Mouse (Mus musculus) forebrain, embryonic 11.5 days (tissue): Measurements from ENCODE around the gene Tead1. TPM values are rescaled to one million over a fixed set of nuclear protein-coding genes. Genes with fewer than 3 reads are reported as not detected.

Experiments
- ATAC-seq: fragments of 200-750 bp; cut with Nextera tagmentation; replicated peaks from 2 replicates; pipeline ENCODE4 v1.8.0; 2017; ENCODE audit warnings: moderate TSS enrichment; ENCODE audit not compliant: low FRiP score
- DNase-seq: peaks from one replicate; pipeline ENCODE4 v3.0.0-alpha.2; 2017; ENCODE audit warnings: low spot score
- H3K27ac ChIP-seq: fragments of 300-500 bp; sonication (generic); 2 replicates; pipeline ENCODE4 v1.5.1; 2014; ENCODE audit warnings: low read depth, low read length
- H3K27me3 ChIP-seq: fragments of 300-500 bp; sonication (generic); 2 replicates; pipeline ENCODE4 v1.6.1; 2014; ENCODE audit warnings: mild to moderate bottlenecking, low read length, mixed read lengths; ENCODE audit not compliant: control insufficient read depth, insufficient read depth
- H3K36me3 ChIP-seq: fragments of 300-500 bp; sonication (generic); 2 replicates; pipeline ENCODE4 v1.6.1; 2014; ENCODE audit warnings: mild to moderate bottlenecking, low read length, moderate library complexity, mixed read lengths; ENCODE audit not compliant: control insufficient read depth, insufficient read depth
- H3K4me1 ChIP-seq: fragments of 300-500 bp; sonication (generic); replicated peaks from 2 replicates; pipeline ENCODE4 v1.6.1; 2014; ENCODE audit warnings: low read length, mixed read lengths; ENCODE audit not compliant: control insufficient read depth, insufficient read depth
- H3K4me2 ChIP-seq: fragments of 300-500 bp; sonication (generic); 2 replicates; pipeline ENCODE4 v1.6.1; 2014; ENCODE audit warnings: low read depth, mild to moderate bottlenecking, low read length, moderate library complexity, mixed read lengths; ENCODE audit not compliant: severe bottlenecking
- H3K4me3 ChIP-seq: fragments of 300-500 bp; sonication (generic); 2 replicates; pipeline ENCODE4 v1.5.1; 2014; ENCODE audit warnings: low read depth, low read length
- H3K9ac ChIP-seq: fragments of 300-500 bp; sonication (generic); 2 replicates; pipeline ENCODE4 v1.6.1; 2014; ENCODE audit warnings: low read length
- H3K9me3 ChIP-seq: fragments of 300-500 bp; sonication (generic); 2 replicates; pipeline ENCODE4 v1.6.1; 2016; ENCODE audit warnings: low read length, mixed read lengths; ENCODE audit not compliant: control insufficient read depth
- whole genome bisulfite sequencing: fragments of 180-500 bp; shearing (Covaris S2); extraction: QIAGEN DNeasy Blood & Tissue Kit; methylation state at CpG from one replicate; pipeline ENCODE4 v1.1.7; 2014; 5-methylcytosine and 5-hydroxymethylcytosine counted together
- polyA plus RNA-seq: library from polyadenylated mRNA; unstranded; fragments of >200 nt; fragmentation: Nextera tagmentation; extraction: Ambion mirVana; gene quantifications from 2 replicates; pipeline ENCODE4 v1.2.1, GENCODE M21; 2014

The Tead1 gene
- polyA plus RNA-seq, 1 experiment from 2014 or later: 24.9 TPM

DNA sequence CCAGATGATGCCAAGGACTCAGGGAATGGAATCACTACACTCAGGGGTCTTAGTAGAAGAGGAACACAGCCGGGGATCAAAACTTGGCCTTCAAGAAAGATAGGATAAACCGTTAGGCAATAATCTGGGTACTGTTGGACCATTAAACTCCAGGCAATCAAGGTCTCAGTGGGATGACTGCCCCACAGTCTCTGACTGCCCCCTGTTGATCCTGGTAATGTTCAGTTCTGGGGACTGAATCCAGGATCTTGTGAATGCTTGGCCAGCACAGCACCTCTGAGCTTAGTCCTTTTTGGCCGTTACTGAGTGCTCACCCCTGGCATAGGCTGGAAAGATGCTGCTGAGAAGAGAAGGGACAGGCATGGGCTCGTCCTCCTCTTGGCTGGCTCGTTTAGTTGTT lies 34.4 kb downstream of the Tead1 start:
- DNase-seq (no peak), ATAC-seq (no peak)
- Histone ChIP-seq H3K4me2 (no peak overlapping the region), H3K27me3 (no peaks in the 10 kb centered on the region), H3K36me3 (no peaks in the 10 kb centered on the region), H3K4me3 (no peak overlapping the region), H3K4me1 (0 out of 2 replicates have a peak, but pooled peaks cover 2% of the 10 kb centered on the region), H3K27ac (no peak overlapping the region), H3K9ac (no peak overlapping the region), H3K9me3 (no peaks in the 10 kb centered on the region)
- WGBS: 69% methylated on average over 5 of the region's 5 CpGs

DNA sequence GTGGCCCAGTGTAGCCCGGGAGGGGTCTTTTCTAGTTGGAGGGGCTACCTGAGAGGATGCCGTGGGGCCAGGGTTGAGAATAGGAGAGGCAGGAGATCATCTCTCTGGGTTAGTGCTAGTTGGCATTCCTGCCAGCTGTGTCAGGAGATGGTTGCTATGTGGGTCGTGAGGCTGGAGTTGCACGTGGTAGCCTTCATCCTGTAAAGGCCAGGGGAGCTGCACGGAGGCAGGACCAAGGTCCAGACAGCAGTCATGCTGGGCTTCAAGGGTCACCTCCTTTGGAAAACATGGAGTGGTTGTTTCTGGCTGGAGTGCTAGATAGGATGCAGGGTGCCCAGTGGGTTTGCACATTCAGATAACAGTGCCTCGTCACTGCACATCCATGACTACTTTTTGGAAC lies 35.7 kb downstream of the Tead1 start:
- ATAC-seq (no peak), DNase-seq (no peak)
- peaks cover 8% of the 10 kb centered on the region; the same call in 1 of the 2 replicates for H3K4me1 ChIP-seq
- no peaks in the 10 kb centered on the region for H3K9me3 ChIP-seq
- 88% methylated on average over 6 of the region's 6 CpGs for WGBS
- H3K27me3 ChIP-seq: no peaks in the 10 kb centered on the region
- no peak overlapping the region for H3K4me2 ChIP-seq
- no peak overlapping the region for H3K9ac ChIP-seq
- no peaks in the 10 kb centered on the region for H3K36me3 ChIP-seq
- no peak overlapping the region for H3K4me3 ChIP-seq
- no peak overlapping the region for H3K27ac ChIP-seq

DNA sequence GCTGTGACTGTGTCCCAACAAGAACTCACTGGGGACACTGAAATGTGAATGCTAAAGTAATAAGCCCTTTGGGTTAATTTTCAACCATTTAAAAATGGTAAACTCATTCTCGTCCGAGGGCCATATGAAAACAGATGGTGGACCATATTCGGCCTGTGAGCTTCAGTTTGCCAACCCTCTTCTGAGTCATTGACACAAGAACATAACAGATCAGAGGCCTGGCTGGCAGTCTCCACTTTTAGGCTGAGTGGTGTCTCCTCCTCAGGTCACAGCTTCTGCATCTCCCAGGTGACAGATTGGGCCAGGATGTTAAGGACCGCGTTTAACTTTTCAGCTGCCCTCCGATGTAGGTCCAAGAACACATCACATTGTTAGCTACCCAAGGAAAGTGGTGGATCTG lies 37.6 kb downstream of the Tead1 start:
- 92% methylated on average over 6 of the region's 6 CpGs for whole genome bisulfite sequencing
- Histone ChIP-seq H3K4me1 (peaks cover 21% of the 10 kb centered on the region), H3K9ac (no peak overlapping the region), H3K27ac (no peak overlapping the region), H3K4me2 (no peak overlapping the region), H3K9me3 (no peaks in the 10 kb centered on the region), H3K27me3 (no peaks in the 10 kb centered on the region), H3K36me3 (no peaks in the 10 kb centered on the region), H3K4me3 (no peak overlapping the region)
- ATAC-seq (no peak), DNase-seq (no peak)

DNA sequence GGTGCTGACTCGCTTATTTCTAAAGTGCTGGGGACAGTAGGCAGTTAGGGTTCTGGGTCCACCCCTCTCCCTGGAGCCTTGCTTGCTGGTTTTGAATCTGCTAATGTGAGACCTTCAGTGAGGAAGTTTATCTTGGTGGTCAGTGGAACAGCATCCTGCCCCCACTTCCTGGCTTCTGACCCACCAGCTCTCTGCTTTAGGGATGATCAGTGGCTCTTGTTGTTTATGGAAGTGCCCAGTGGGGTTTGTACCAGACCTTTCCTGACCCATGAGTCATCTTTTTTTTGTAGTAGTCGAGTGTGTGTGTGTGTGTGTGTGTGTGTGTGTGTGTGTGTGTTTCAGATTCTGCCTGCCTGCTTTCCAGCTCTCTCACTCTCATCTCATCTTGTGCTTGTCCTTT lies 38.6 kb downstream of the Tead1 start:
- WGBS: 64% methylated on average over 2 of the region's 2 CpGs
- H3K27ac ChIP-seq: no peak overlapping the region
- H3K9me3 ChIP-seq: no peaks in the 10 kb centered on the region

DNA sequence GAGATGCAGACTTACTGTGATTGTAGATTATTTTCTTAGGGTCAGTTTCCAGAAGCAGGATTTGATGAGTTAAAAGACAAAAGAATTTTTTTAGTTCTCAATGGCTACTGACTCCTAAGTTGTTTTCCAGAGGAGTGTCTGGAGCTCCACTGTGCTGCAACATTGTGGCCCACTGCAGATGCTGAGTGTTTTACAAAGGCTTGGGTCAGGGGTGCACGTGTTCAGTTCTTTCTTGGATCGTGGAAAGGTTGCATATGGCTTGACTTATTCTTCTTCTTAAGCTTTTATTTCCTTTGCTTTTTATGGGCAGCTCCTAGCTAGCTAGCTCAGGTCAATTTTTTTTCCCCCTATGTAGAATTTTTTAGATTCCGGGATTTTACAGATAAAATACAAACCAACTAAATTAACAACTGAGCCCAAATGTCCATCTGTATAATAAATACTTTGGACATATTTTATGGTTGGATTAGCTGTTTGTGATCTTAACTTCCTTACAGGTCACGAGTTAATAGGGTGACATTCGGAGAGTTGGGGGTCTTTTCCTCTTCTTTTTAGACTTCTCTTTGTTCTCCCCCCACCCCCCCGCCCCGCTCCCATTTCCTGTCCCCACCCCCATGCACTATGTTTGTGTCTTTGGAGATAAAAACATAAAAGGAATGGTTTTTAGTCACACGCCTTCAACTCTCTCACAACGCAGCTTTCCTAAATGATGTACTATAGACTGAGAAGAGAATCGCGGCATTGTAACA lies 40.5 kb downstream of the Tead1 start:
- Histone ChIP-seq H3K9me3 (no peaks in the 10 kb centered on the region), H3K36me3 (no peaks in the 10 kb centered on the region), H3K4me1 (peaks cover 21% of the 10 kb centered on the region), H3K9ac (peak overlapping the region; percentile 48; the same call in 1 of the 2 replicates), H3K27ac (no peak overlapping the region), H3K27me3 (no peaks in the 10 kb centered on the region), H3K4me3 (no peak overlapping the region), H3K4me2 (no peak overlapping the region; the same call in 1 of the 2 replicates)
- no peak for DNase-seq
- 31% methylated on average over 11 of the region's 11 CpGs for WGBS
- ATAC-seq: no peak

More for the DNA sequence above, 38.6 kb downstream of the Tead1 start:
- no peak overlapping the region for H3K4me2 ChIP-seq
- no peaks in the 10 kb centered on the region for H3K36me3 ChIP-seq
- peaks cover 21% of the 10 kb centered on the region for H3K4me1 ChIP-seq
- no peaks in the 10 kb centered on the region for H3K27me3 ChIP-seq
- no peak for ATAC-seq
- H3K4me3 ChIP-seq: no peak overlapping the region
- no peak overlapping the region for H3K9ac ChIP-seq
- no peak for DNase-seq

DNA sequence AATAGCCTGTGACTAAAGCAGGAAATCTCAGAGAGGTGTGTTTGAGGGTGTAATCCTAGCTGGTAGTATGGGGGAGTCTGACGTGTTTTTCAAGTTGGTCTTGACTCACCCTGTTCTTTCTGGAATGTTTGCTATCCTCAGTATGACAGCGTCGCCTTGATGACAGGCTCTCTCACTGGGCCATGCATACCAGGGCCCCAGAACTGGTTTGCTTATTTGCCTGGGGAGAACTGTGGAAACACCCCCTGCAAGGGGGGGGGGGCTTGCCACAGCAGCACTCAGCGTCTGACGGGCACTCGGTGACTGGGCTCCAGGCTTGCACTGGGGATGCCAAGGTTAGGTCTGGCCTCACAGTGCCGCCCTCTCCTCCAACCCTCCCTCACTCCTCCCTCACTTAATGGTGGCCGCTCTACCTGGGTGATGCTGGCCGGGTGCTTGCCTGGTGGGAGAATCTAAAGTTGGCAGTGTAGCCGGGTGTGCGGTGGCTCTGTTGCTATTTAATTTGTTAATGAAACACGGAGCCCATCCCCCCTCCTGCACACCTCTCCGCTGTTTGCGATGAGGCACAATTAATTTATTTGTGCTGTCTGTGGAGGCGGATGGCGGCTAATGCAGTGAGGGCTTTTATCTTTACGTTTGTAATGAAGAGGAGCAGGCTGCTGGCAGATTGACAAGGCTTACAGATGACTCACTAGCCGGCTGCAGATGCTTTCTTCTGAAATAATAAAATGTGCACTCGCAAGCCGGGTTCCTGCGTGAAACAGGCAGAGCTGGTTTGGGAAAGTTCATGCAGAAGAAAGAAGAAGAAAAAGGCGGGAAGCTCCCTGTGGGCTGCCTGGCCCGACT lies 41.2 kb downstream of the Tead1 start:
- H3K27ac ChIP-seq: peak overlapping the region; percentile 66
- peak; percentile 59 for DNase-seq
- ATAC-seq: peak; percentile 57
- no peaks in the 10 kb centered on the region for H3K36me3 ChIP-seq
- H3K27me3 ChIP-seq: no peaks in the 10 kb centered on the region
- peaks cover 21% of the 10 kb centered on the region for H3K4me1 ChIP-seq
- peak overlapping the region; percentile 48 for H3K9ac ChIP-seq
- 18% methylated on average over 23 of the region's 23 CpGs for WGBS
- no peak overlapping the region for H3K4me3 ChIP-seq
- H3K4me2 ChIP-seq: peak overlapping the region; percentile 32; the same call in 1 of the 2 replicates
- H3K9me3 ChIP-seq: no peaks in the 10 kb centered on the region

DNA sequence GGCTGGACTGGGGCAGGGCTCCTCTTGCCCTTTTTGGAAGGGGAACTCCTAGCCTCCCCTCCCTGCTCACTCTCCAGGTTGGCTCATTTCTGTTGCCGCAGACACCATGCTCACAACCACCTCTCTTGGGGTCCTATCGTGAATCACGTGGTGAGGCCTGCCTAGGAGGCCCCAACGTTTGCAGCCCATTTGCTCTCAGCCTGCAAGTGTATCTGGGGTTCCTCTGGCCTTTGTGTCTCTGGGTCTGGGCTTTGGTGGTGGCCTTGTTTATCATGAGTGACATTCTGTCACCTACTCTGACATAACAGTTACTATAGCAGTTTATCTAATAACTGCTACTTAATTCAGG lies 41.8 kb downstream of the Tead1 start:
- Histone ChIP-seq H3K9me3 (no peaks in the 10 kb centered on the region), H3K4me2 (peak overlapping the region; percentile 32; the same call in 1 of the 2 replicates), H3K27ac (peak overlapping the region; percentile 66), H3K4me3 (no peak overlapping the region), H3K9ac (peak overlapping the region; percentile 48), H3K4me1 (peaks cover 21% of the 10 kb centered on the region), H3K36me3 (no peaks in the 10 kb centered on the region), H3K27me3 (no peaks in the 10 kb centered on the region)
- DNase-seq (no peak), ATAC-seq (no peak; the same call in 1 of the 2 replicates)
- 35% methylated on average over 4 of the region's 4 CpGs for WGBS

DNA sequence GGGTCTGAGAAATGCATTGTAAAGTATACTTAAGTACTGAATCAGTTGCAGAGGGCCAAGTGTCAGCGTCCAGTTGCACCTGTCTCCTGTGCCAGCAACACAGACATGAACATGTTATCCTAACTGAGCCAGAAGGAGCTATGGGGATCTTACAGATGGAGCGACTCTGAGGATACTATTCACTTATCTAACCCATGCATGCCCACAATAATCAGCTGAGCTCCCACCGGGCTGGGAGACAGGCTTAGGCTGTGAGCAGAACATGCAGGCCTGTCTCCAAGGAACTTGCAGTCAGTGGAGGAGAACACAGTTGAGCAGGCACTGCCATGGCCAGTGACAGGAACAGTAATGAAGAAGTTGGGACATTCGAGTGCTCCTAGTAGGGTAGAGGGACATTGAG lies 42.7 kb downstream of the Tead1 start:
- H3K4me2 ChIP-seq: no peak overlapping the region

More for the DNA sequence above, 42.7 kb downstream of the Tead1 start:
- Histone ChIP-seq H3K9ac (no peak overlapping the region), H3K4me1 (peaks cover 21% of the 10 kb centered on the region), H3K27ac (no peak overlapping the region), H3K4me3 (no peak overlapping the region), H3K9me3 (no peaks in the 10 kb centered on the region), H3K36me3 (no peaks in the 10 kb centered on the region), H3K27me3 (no peaks in the 10 kb centered on the region)
- ATAC-seq (no peak), DNase-seq (no peak)
- 85% methylated on average over 4 of the region's 4 CpGs for WGBS
